ENCODE assay signal across 9 mouse cellular contexts in the genomic region with DNA sequence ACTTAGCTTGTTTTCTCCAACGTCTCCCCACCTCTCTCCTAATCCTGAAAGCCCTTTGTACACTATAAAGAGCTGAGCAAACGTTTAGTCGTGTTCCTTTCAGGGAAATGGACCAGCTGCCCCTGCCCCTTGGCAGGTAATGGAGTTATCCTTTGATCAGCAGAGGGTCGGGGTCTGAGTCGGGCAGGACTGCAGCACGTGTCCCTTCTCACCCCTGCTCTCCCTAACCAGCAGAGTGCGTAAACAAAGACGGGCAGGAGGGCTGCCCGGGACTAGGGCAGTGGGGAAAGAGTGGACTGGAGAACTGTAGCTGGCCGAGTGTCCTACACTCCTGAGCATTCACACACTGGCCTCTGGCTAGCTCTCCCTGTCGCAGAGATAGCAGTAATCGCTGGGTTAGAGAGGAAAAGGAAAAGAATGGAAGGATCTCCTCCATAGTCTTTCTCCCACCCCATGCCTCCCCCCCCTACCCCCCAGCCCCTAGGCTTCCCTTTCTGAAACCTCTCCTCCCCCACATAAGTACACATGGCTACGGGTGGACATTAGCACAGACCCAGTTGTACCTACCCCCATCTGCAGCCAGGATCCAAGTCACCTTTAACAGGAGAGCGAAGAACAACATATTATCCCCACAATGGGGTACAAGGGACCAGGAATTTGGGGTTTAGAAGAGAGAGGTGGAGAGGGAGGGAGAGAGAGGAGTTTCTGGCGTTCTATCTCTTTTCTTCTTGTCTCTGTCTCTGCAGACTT. TPM values are rescaled to one million over a fixed set of nuclear protein-coding genes. Genes with fewer than 3 reads are reported as not detected.
DNase-seq lines count a peak whose midpoint lies in the region; ATAC-seq and TF ChIP-seq lines count a peak whose summit lies in the region.
"Had no signal": no experiment of that assay in that cellular context is flagged by ENCODE, and none has a peak within 500 bp of the region (broad histone marks: within the 10 kb centered on the region; RNA-seq: fewer than 3 reads in every experiment).

No protein-coding gene starts in this region.

- no peak for TF ChIP-seq POLR2A in cortical plate, adult 2 months (IDR thresholded peaks at IDR 0.05; ENCODE audit: extremely low read depth, insufficient read depth, low read length)

- H3K4me1 ChIP-seq in cortical plate, adult 2 months (ENCODE audit: control insufficient read depth, insufficient read depth, low read length): no peaks in the 10 kb centered on the region
- H3K4me1 ChIP-seq in forebrain, embryonic 10.5 days: peaks cover 67% of the 10 kb centered on the region
- H3K4me1 ChIP-seq in intestine, postnatal 0 days (replicated peaks; ENCODE audit: control insufficient read depth, insufficient read depth, low read length): no peaks in the 10 kb centered on the region
- H3K4me1 ChIP-seq in liver, postnatal 0 days (ENCODE audit: insufficient read depth): peaks cover 27% of the 10 kb centered on the region

- peaks cover 32% of the 10 kb centered on the region for H3K36me3 ChIP-seq in forebrain, embryonic 10.5 days (replicated peaks)
- H3K36me3 ChIP-seq in intestine, postnatal 0 days (ENCODE audit: control insufficient read depth, insufficient read depth): no peaks in the 10 kb centered on the region
- no peaks in the 10 kb centered on the region for H3K36me3 ChIP-seq in liver, postnatal 0 days (replicated peaks; ENCODE audit: insufficient read depth, low read length)

- DNase-seq in forebrain, embryonic 10.5 days (ENCODE audit: extremely low spot score, low spot score): peak; percentile 52
- DNase-seq in liver, postnatal 0 days: peak; percentile 42
- no peak for DNase-seq in thymus, postnatal 10 days (ENCODE audit: low spot score in 2 of 2)
- no peak for DNase-seq in cerebellum, adult 9-10 months
- DNase-seq in gastrocnemius, postnatal 25 days: no peak
- no peak for DNase-seq in spleen, postnatal 10 days (ENCODE audit: low spot score in 2 of 2)

- no peak for TF ChIP-seq EP300 in liver, postnatal 0 days (IDR thresholded peaks at IDR 0.05; ENCODE audit: low read depth)

- 0 out of 2 replicates have a peak overlapping the region, but pooled peaks have one; percentile 70 for H3K4me2 ChIP-seq in intestine, postnatal 0 days (replicated peaks; ENCODE audit: low read depth)
- peak overlapping the region; percentile 75 for H3K4me2 ChIP-seq in liver, postnatal 0 days (ENCODE audit: low read depth, low read length)

- no peak overlapping the region for H3K9ac ChIP-seq in intestine, postnatal 0 days (ENCODE audit: low read depth, low read length)
- H3K9ac ChIP-seq in liver, postnatal 0 days (replicated peaks): peak overlapping the region; percentile 64

- no peak for ATAC-seq in intestine, postnatal 0 days
- ATAC-seq in liver, postnatal 0 days: peak; percentile 81

- H3K4me3 ChIP-seq in cortical plate, adult 2 months (ENCODE audit: insufficient read depth, low read length): peak overlapping the region; percentile 15
- H3K4me3 ChIP-seq in forebrain, embryonic 10.5 days: peak overlapping the region; percentile 60
- peak overlapping the region; percentile 9; the same call in 1 of the 2 replicates for H3K4me3 ChIP-seq in intestine, postnatal 0 days (ENCODE audit: low read depth, low read length)
- H3K4me3 ChIP-seq in liver, postnatal 0 days (ENCODE audit: low read depth, low read length): peak overlapping the region; percentile 31
- H3K4me3 ChIP-seq: myocyte had no signal

- H3K9me3 ChIP-seq in forebrain, embryonic 10.5 days: no peaks in the 10 kb centered on the region
- H3K9me3 ChIP-seq in intestine, postnatal 0 days (ENCODE audit: control insufficient read depth): no peaks in the 10 kb centered on the region
- H3K9me3 ChIP-seq in liver, postnatal 0 days (ENCODE audit: low read length): no peaks in the 10 kb centered on the region

- H3K27me3 ChIP-seq in forebrain, embryonic 10.5 days (ENCODE audit: poor library complexity, severe bottlenecking): peaks cover 11% of the 10 kb centered on the region
- H3K27me3 ChIP-seq in intestine, postnatal 0 days (replicated peaks; ENCODE audit: control insufficient read depth, insufficient read depth, low read length): peaks cover 8% of the 10 kb centered on the region; the same call in 1 of the 2 replicates
- peaks cover 37% of the 10 kb centered on the region for H3K27me3 ChIP-seq in liver, postnatal 0 days (ENCODE audit: insufficient read depth, low read length)

- under 1% methylated on average over 15 of the region's 15 CpGs for WGBS in forebrain, embryonic 10.5 days
- WGBS in intestine, postnatal 0 days: 12% methylated on average over 13 of the region's 15 CpGs
- 10% methylated on average over 15 of the region's 15 CpGs for WGBS in liver, postnatal 0 days (ENCODE audit: insufficient replicate concordance)

- TF ChIP-seq CTCF in cortical plate, adult 2 months (IDR thresholded peaks at IDR 0.05; ENCODE audit: extremely low read depth, insufficient read depth, low read length): no peak
- no peak for TF ChIP-seq CTCF in intestine, postnatal 0 days (IDR thresholded peaks at IDR 0.05; ENCODE audit: low read depth)
- TF ChIP-seq CTCF in liver, postnatal 0 days (IDR thresholded peaks at IDR 0.05; ENCODE audit: low read depth): no peak

- H3K27ac ChIP-seq in cortical plate, adult 2 months (ENCODE audit: insufficient read depth, low read length): peak overlapping the region; percentile 87
- H3K27ac ChIP-seq in forebrain, embryonic 10.5 days: peak overlapping the region; percentile 93
- H3K27ac ChIP-seq in intestine, postnatal 0 days (ENCODE audit: low read depth, low read length): no peak overlapping the region
- H3K27ac ChIP-seq in liver, postnatal 0 days (ENCODE audit: low read depth): peak overlapping the region; percentile 88

RNA-seq across cellular contexts. Expression of a gene that starts 0.6 kb away (rescaled TPM):
- 19.9 and 22.3 TPM in 2 replicates for polyA plus RNA-seq in cortical plate, adult 2 months (2012; rRNA removed)
- 98.8 and 119 TPM in 2 replicates for polyA plus RNA-seq in forebrain, embryonic 10.5 days (2016; fragmentation: Nextera tagmentation; extraction: Ambion mirVana)
- polyA plus RNA-seq in intestine, postnatal 0 days (2015; fragmentation: Nextera tagmentation; extraction: Ambion mirVana): 0.90 TPM in 2 replicates
- 15.2 and 17.3 TPM in 2 replicates for polyA plus RNA-seq in liver, postnatal 0 days (2015; fragmentation: Nextera tagmentation; extraction: Ambion mirVana)
- total RNA-seq in gastrocnemius, postnatal 25 days (2021): 10 to 100 TPM; 78.0 to 92.8 TPM

RNA-seq across cellular contexts. Expression of a gene that starts 10.2 kb away (rescaled TPM):
- polyA plus RNA-seq in cortical plate, adult 2 months (2012; rRNA removed): 68.6 and 71.6 TPM in 2 replicates
- polyA plus RNA-seq in forebrain, embryonic 10.5 days (2016; fragmentation: Nextera tagmentation; extraction: Ambion mirVana): 28.7 and 29.2 TPM in 2 replicates
- 42.2 and 52.4 TPM in 2 replicates for polyA plus RNA-seq in intestine, postnatal 0 days (2015; fragmentation: Nextera tagmentation; extraction: Ambion mirVana)
- 17.1 and 22.9 TPM in 2 replicates for polyA plus RNA-seq in liver, postnatal 0 days (2015; fragmentation: Nextera tagmentation; extraction: Ambion mirVana)
- total RNA-seq in gastrocnemius, postnatal 25 days (2021): 10 to 100 TPM; 43.9 to 51.9 TPM

RNA-seq across cellular contexts. Expression of a gene that starts 12.1 kb away (rescaled TPM):
- 14.2 and 15.6 TPM in 2 replicates for polyA plus RNA-seq in cortical plate, adult 2 months (2012; rRNA removed)
- 7.2 and 7.6 TPM in 2 replicates for polyA plus RNA-seq in forebrain, embryonic 10.5 days (2016; fragmentation: Nextera tagmentation; extraction: Ambion mirVana)
- polyA plus RNA-seq in intestine, postnatal 0 days (2015; fragmentation: Nextera tagmentation; extraction: Ambion mirVana): 10.9 and 11.9 TPM in 2 replicates
- polyA plus RNA-seq in liver, postnatal 0 days (2015; fragmentation: Nextera tagmentation; extraction: Ambion mirVana): 7.6 and 7.9 TPM in 2 replicates
- 1 to 10 TPM; 2.8 to 3.7 TPM for total RNA-seq in gastrocnemius, postnatal 25 days (2021)

RNA-seq across cellular contexts. Expression of a gene that starts 21.9 kb away (rescaled TPM):
- polyA plus RNA-seq in cortical plate, adult 2 months (2012; rRNA removed): 54.7 and 63.6 TPM in 2 replicates
- polyA plus RNA-seq in forebrain, embryonic 10.5 days (2016; fragmentation: Nextera tagmentation; extraction: Ambion mirVana): 9.1 and 11.8 TPM in 2 replicates
- polyA plus RNA-seq in intestine, postnatal 0 days (2015; fragmentation: Nextera tagmentation; extraction: Ambion mirVana): 1.3 and 2.1 TPM in 2 replicates
- polyA plus RNA-seq in liver, postnatal 0 days (2015; fragmentation: Nextera tagmentation; extraction: Ambion mirVana): 0.77 and 1.00 TPM in 2 replicates
- 1 to 10 TPM in 1 of 2 experiments, under 1 TPM in 1; 0.82 to 7.7 TPM for total RNA-seq in gastrocnemius, postnatal 25 days (2021)

RNA-seq across cellular contexts. Expression of a gene that starts 25.1 kb away (rescaled TPM):
- polyA plus RNA-seq in cortical plate, adult 2 months (2012; rRNA removed): 69.8 and 85.5 TPM in 2 replicates
- polyA plus RNA-seq in forebrain, embryonic 10.5 days (2016; fragmentation: Nextera tagmentation; extraction: Ambion mirVana): 421 and 423 TPM in 2 replicates
- 71.7 and 75.1 TPM in 2 replicates for polyA plus RNA-seq in intestine, postnatal 0 days (2015; fragmentation: Nextera tagmentation; extraction: Ambion mirVana)
- 92.0 and 98.4 TPM in 2 replicates for polyA plus RNA-seq in liver, postnatal 0 days (2015; fragmentation: Nextera tagmentation; extraction: Ambion mirVana)
- total RNA-seq in gastrocnemius, postnatal 25 days (2021): 10 to 100 TPM; 67.4 to 69.1 TPM

Comparison
In these comparisons a context has a peak if more than half of its experiments do, and no peak if none do; other contexts are left out.
1. H3K4me3 ChIP-seq: peak in every context shown above with its lines; median percentile 60 in forebrain, embryonic 10.5 days; 31 in liver, postnatal 0 days; 15 in cortical plate, adult 2 months; 9 in intestine, postnatal 0 days.
2. DNase-seq: peak in forebrain, embryonic 10.5 days (single experiment) and liver, postnatal 0 days (single experiment); none in thymus, postnatal 10 days (0 of 2), cerebellum, adult 9-10 months (single experiment), gastrocnemius, postnatal 25 days (single experiment) and spleen, postnatal 10 days (0 of 2).